Mouse (Mus musculus): ENCODE measurements around the gene Gm28539. TPM values are rescaled to one million over a fixed set of nuclear protein-coding genes. Genes with fewer than 3 reads are reported as not detected.
A peak's percentile ranks its signal among the peaks of the same experiment; 100 is the strongest.

Gene Gm28539
- not detected in 2 replicates for polyA plus RNA-seq (2015; fragmentation: Nextera tagmentation; extraction: Ambion mirVana)

- Histone ChIP-seq H3K27me3 (no peaks in the 10 kb centered on the region), H3K9ac (peak within 1 kb of the TSS; percentile 72), H3K4me2 (peak within 1 kb of the TSS; percentile 61), H3K36me3 (peaks cover 41% of the 10 kb centered on the region), H3K4me1 (no peaks in the 10 kb centered on the region), H3K4me3 (peak within 1 kb of the TSS; percentile 90), H3K9me3 (no peaks in the 10 kb centered on the region), H3K27ac (peak within 1 kb of the TSS; percentile 71)
- peak; percentile 93 for ATAC-seq (ENCODE audit: borderline replicate concordance, extremely low read depth, low FRiP score, low TSS enrichment)
- WGBS: 1% methylated on average over 46 of the region's 46 CpGs
Measured at GRCm38 (mm10) chr16:18836468-18837208, at the start of gene Gm28539, which contains the start of gene 2510002D24Rik. Gene Gm28539 (plus strand): TSS chr16:18836584. Gene 2510002D24Rik (plus strand): TSS chr16:18836578.

- 0 out of 2 replicates have a peak, but pooled peaks have one; percentile 31 for ATAC-seq (ENCODE audit: borderline replicate concordance, extremely low read depth, low FRiP score, low TSS enrichment)
- Histone ChIP-seq H3K36me3 (peaks cover 78% of the 10 kb centered on the region), H3K27ac (no peak overlapping the region)
Measured at GRCm38 (mm10) chr16:18786652-18787051, 49.7 kb upstream of the Gm28539 start.

GRCm38 (mm10) chr16:18788627-18789406 lies 47.6 kb upstream of the Gm28539 start:
- Histone ChIP-seq H3K4me1 (no peaks in the 10 kb centered on the region), H3K27me3 (no peaks in the 10 kb centered on the region), H3K9ac (no peak overlapping the region), H3K36me3 (peaks cover 72% of the 10 kb centered on the region), H3K4me3 (no peak overlapping the region), H3K4me2 (no peak overlapping the region), H3K9me3 (no peaks in the 10 kb centered on the region), H3K27ac (no peak overlapping the region)
- 85% methylated on average over 10 of the region's 10 CpGs for WGBS
- no peak for ATAC-seq (ENCODE audit: borderline replicate concordance, extremely low read depth, low FRiP score, low TSS enrichment)

More at GRCm38 (mm10) chr16:18786652-18787051, 49.7 kb upstream of the Gm28539 start:
- Histone ChIP-seq H3K4me2 (no peak overlapping the region), H3K9me3 (no peaks in the 10 kb centered on the region), H3K4me1 (no peaks in the 10 kb centered on the region), H3K27me3 (no peaks in the 10 kb centered on the region), H3K9ac (no peak overlapping the region), H3K4me3 (no peak overlapping the region)
- WGBS: 89% methylated on average over 10 of the region's 10 CpGs

GRCm38 (mm10) chr16:18795223-18795899 lies 41.0 kb upstream of the Gm28539 start:
- no peak for ATAC-seq (ENCODE audit: borderline replicate concordance, extremely low read depth, low FRiP score, low TSS enrichment)

GRCm38 (mm10) chr16:18796645-18797044 lies 39.7 kb upstream of the Gm28539 start:
- Histone ChIP-seq H3K27ac (peak overlapping the region; percentile 49; the same call in 1 of the 2 replicates), H3K9ac (no peak overlapping the region)

More at GRCm38 (mm10) chr16:18795223-18795899, 41.0 kb upstream of the Gm28539 start:
- no peak overlapping the region for H3K27ac ChIP-seq
- H3K27me3 ChIP-seq: no peaks in the 10 kb centered on the region
- no peak overlapping the region for H3K4me3 ChIP-seq
- no peak overlapping the region for H3K9ac ChIP-seq
- no peaks in the 10 kb centered on the region for H3K9me3 ChIP-seq
- no peak overlapping the region for H3K4me2 ChIP-seq
- H3K4me1 ChIP-seq: no peaks in the 10 kb centered on the region
- H3K36me3 ChIP-seq: peaks cover 74% of the 10 kb centered on the region
- WGBS: 90% methylated on average over 11 of the region's 11 CpGs

GRCm38 (mm10) chr16:18798151-18798550 lies 38.2 kb upstream of the Gm28539 start:
- Histone ChIP-seq H3K27ac (no peak overlapping the region), H3K4me3 (no peak overlapping the region), H3K27me3 (no peaks in the 10 kb centered on the region), H3K36me3 (peaks cover 71% of the 10 kb centered on the region), H3K9ac (no peak overlapping the region), H3K4me2 (no peak overlapping the region), H3K9me3 (no peaks in the 10 kb centered on the region), H3K4me1 (no peaks in the 10 kb centered on the region)
- WGBS: 86% methylated on average over 5 of the region's 5 CpGs
- ATAC-seq (ENCODE audit: borderline replicate concordance, extremely low read depth, low FRiP score, low TSS enrichment): no peak

More at GRCm38 (mm10) chr16:18796645-18797044, 39.7 kb upstream of the Gm28539 start:
- Histone ChIP-seq H3K9me3 (no peaks in the 10 kb centered on the region), H3K4me3 (no peak overlapping the region), H3K27me3 (no peaks in the 10 kb centered on the region), H3K4me1 (no peaks in the 10 kb centered on the region), H3K36me3 (peaks cover 75% of the 10 kb centered on the region), H3K4me2 (no peak overlapping the region)
- 77% methylated on average over 7 of the region's 7 CpGs for WGBS
- peak; percentile 44; the same call in 1 of the 2 replicates for ATAC-seq (ENCODE audit: borderline replicate concordance, extremely low read depth, low FRiP score, low TSS enrichment)

- Histone ChIP-seq H3K4me1 (no peaks in the 10 kb centered on the region), H3K4me2 (no peak overlapping the region), H3K9me3 (no peaks in the 10 kb centered on the region), H3K27ac (no peak overlapping the region), H3K36me3 (peaks cover 70% of the 10 kb centered on the region), H3K9ac (no peak overlapping the region), H3K4me3 (no peak overlapping the region), H3K27me3 (no peaks in the 10 kb centered on the region)
- no peak for ATAC-seq (ENCODE audit: borderline replicate concordance, extremely low read depth, low FRiP score, low TSS enrichment)
- WGBS: 74% methylated on average over 2 of the region's 2 CpGs
Measured at GRCm38 (mm10) chr16:18798841-18799240, 37.5 kb upstream of the Gm28539 start.

- H3K4me3 ChIP-seq: no peak overlapping the region
- no peak overlapping the region for H3K4me2 ChIP-seq
- H3K4me1 ChIP-seq: peaks cover 6% of the 10 kb centered on the region
- WGBS: 98% methylated on average over 2 of the region's 2 CpGs
- H3K27ac ChIP-seq: no peak overlapping the region
- no peak overlapping the region for H3K9ac ChIP-seq
- peaks cover 62% of the 10 kb centered on the region for H3K36me3 ChIP-seq
- no peak for ATAC-seq (ENCODE audit: borderline replicate concordance, extremely low read depth, low FRiP score, low TSS enrichment)
- no peaks in the 10 kb centered on the region for H3K27me3 ChIP-seq
- H3K9me3 ChIP-seq: no peaks in the 10 kb centered on the region
Measured at GRCm38 (mm10) chr16:18805746-18806145, 30.6 kb upstream of the Gm28539 start.

- WGBS: 92% methylated on average over 5 of the region's 5 CpGs
Measured at GRCm38 (mm10) chr16:18809001-18809400, 27.4 kb upstream of the Gm28539 start.

GRCm38 (mm10) chr16:18811032-18811431 lies 25.4 kb upstream of the Gm28539 start:
- peak overlapping the region; percentile 71 for H3K9ac ChIP-seq
- 2% methylated on average over 5 of the region's 5 CpGs for WGBS
- peak overlapping the region; percentile 76 for H3K27ac ChIP-seq
- H3K4me2 ChIP-seq: peak overlapping the region; percentile 87
- no peaks in the 10 kb centered on the region for H3K9me3 ChIP-seq
- peaks cover 42% of the 10 kb centered on the region for H3K36me3 ChIP-seq
- ATAC-seq (ENCODE audit: borderline replicate concordance, extremely low read depth, low FRiP score, low TSS enrichment): peak; percentile 19
- peak overlapping the region; percentile 78 for H3K4me3 ChIP-seq
- no peaks in the 10 kb centered on the region for H3K27me3 ChIP-seq
- peaks cover 21% of the 10 kb centered on the region for H3K4me1 ChIP-seq

More at GRCm38 (mm10) chr16:18809001-18809400, 27.4 kb upstream of the Gm28539 start:
- no peak overlapping the region for H3K4me2 ChIP-seq
- H3K9me3 ChIP-seq: no peaks in the 10 kb centered on the region
- H3K27me3 ChIP-seq: no peaks in the 10 kb centered on the region
- H3K9ac ChIP-seq: no peak overlapping the region
- H3K4me1 ChIP-seq: peaks cover 21% of the 10 kb centered on the region
- no peak for ATAC-seq (ENCODE audit: borderline replicate concordance, extremely low read depth, low FRiP score, low TSS enrichment)
- H3K36me3 ChIP-seq: peaks cover 45% of the 10 kb centered on the region
- no peak overlapping the region for H3K4me3 ChIP-seq
- no peak overlapping the region for H3K27ac ChIP-seq

All from lung, embryonic 15.5 days (tissue).